Mouse (Mus musculus): Measurements from ENCODE around the gene Gm20605.
A peak's percentile ranks its signal among the peaks of the same experiment; 100 is the strongest.

Gene Gm20605

GRCm38 (mm10) chr5:137628498-137629305 lies at the start of gene Gm20605, which contains the start of the genes Fbxo24 and Lrch4:
Gene Gm20605, plus strand, starts transcription at chr5:137629175.
Gene Fbxo24, minus strand, starts transcription at chr5:137629002.
Gene Lrch4, plus strand, starts transcription at chr5:137629121.
- peak; percentile 100 for DNase-seq (ENCODE audit: low read depth, low spot score)

GRCm38 (mm10) chr5:137580246-137580645 lies 48.7 kb upstream of the Gm20605 start:
- no peak for DNase-seq (ENCODE audit: low read depth, low spot score)

- no peak for DNase-seq (ENCODE audit: low read depth, low spot score)
Measured at GRCm38 (mm10) chr5:137582702-137583101, 46.3 kb upstream of the Gm20605 start.

- peak; percentile 59 for DNase-seq (ENCODE audit: low read depth, low spot score)
Measured at GRCm38 (mm10) chr5:137583670-137584169, 45.3 kb upstream of the Gm20605 start.

GRCm38 (mm10) chr5:137584976-137585375 lies 44.0 kb upstream of the Gm20605 start:
- peak; percentile 85 for DNase-seq (ENCODE audit: low read depth, low spot score)

GRCm38 (mm10) chr5:137590507-137590906 lies 38.5 kb upstream of the Gm20605 start:
- peak; percentile 62 for DNase-seq (ENCODE audit: low read depth, low spot score)

GRCm38 (mm10) chr5:137595921-137596320 lies 33.1 kb upstream of the Gm20605 start:
- DNase-seq (ENCODE audit: low read depth, low spot score), result no peak

- peak; percentile 67 for DNase-seq (ENCODE audit: low read depth, low spot score)
Measured at GRCm38 (mm10) chr5:137596601-137597261, 32.2 kb upstream of the Gm20605 start.

GRCm38 (mm10) chr5:137597625-137598024 lies 31.4 kb upstream of the Gm20605 start:
- peak; percentile 51 for DNase-seq (ENCODE audit: low read depth, low spot score)

- no peak for DNase-seq (ENCODE audit: low read depth, low spot score)
Measured at GRCm38 (mm10) chr5:137598100-137598826, 30.7 kb upstream of the Gm20605 start.

GRCm38 (mm10) chr5:137599600-137599999 lies 29.4 kb upstream of the Gm20605 start:
- DNase-seq (ENCODE audit: low read depth, low spot score), result no peak

GRCm38 (mm10) chr5:137600281-137600618 lies 28.7 kb upstream of the Gm20605 start:
- no peak for DNase-seq (ENCODE audit: low read depth, low spot score)

- peak; percentile 99 for DNase-seq (ENCODE audit: low read depth, low spot score)
Measured at GRCm38 (mm10) chr5:137600619-137601364, 28.2 kb upstream of the Gm20605 start, which contains the start of gene Mospd3. Gene Mospd3, minus strand, starts transcription at chr5:137601058.

GRCm38 (mm10) chr5:137601365-137601729 lies 27.6 kb upstream of the Gm20605 start:
- peak; percentile 74 for DNase-seq (ENCODE audit: low read depth, low spot score)

- DNase-seq (ENCODE audit: low read depth, low spot score), result peak; percentile 86
Measured at GRCm38 (mm10) chr5:137607860-137608653, 20.9 kb upstream of the Gm20605 start.

- peak; percentile 53 for DNase-seq (ENCODE audit: low read depth, low spot score)
Measured at GRCm38 (mm10) chr5:137608654-137609190, 20.3 kb upstream of the Gm20605 start.

- no peak for DNase-seq (ENCODE audit: low read depth, low spot score)
Measured at GRCm38 (mm10) chr5:137609292-137609691, 19.7 kb upstream of the Gm20605 start.

- DNase-seq (ENCODE audit: low read depth, low spot score), result no peak
Measured at GRCm38 (mm10) chr5:137610056-137610455, 18.9 kb upstream of the Gm20605 start.

- DNase-seq (ENCODE audit: low read depth, low spot score), result peak; percentile 89
Measured at GRCm38 (mm10) chr5:137610548-137611244, 18.3 kb upstream of the Gm20605 start.

GRCm38 (mm10) chr5:137611245-137611602 lies 17.8 kb upstream of the Gm20605 start:
- DNase-seq (ENCODE audit: low read depth, low spot score), result no peak
